Mouse (Mus musculus) stomach, postnatal 0 days (tissue): ENCODE measurements around the gene Shc1.

ENCODE experiments used
- CTCF ChIP-seq: IDR thresholded peaks from 2 replicates; pipeline ENCODE4 v1.5.1; 2016; ENCODE audit warnings: antibody characterized with exemption, low read depth, mild to moderate bottlenecking, moderate library complexity
- EP300 ChIP-seq: optimal IDR thresholded peaks from 2 replicates; pipeline ENCODE3; 2016; ENCODE audit warnings: antibody characterized with exemption

GRCm38 (mm10) chr3:89472280-89472679, 54.0 kb downstream of the Shc1 start:
- no peak for TF ChIP-seq EP300
- no peak for TF ChIP-seq CTCF
